Mouse (Mus musculus) embryonic facial prominence, embryonic 14.5 days (tissue): ENCODE results near the gene Cdh23. TPM values are rescaled to one million over a fixed set of nuclear protein-coding genes. Genes with fewer than 3 reads are reported as not detected.

Experiments
- ATAC-seq: fragments of 200-750 bp; cut with Nextera tagmentation; 2 replicates; pipeline ENCODE4 v1.8.0; 2017; ENCODE audit warnings: low read depth, moderate number of reproducible peaks, moderate TSS enrichment
- DNase-seq: peaks from one replicate; pipeline ENCODE4 v3.0.0-alpha.2; 2015; ENCODE audit warnings: low spot score
- H3K27ac ChIP-seq: fragments of 300-500 bp; sonication (generic); replicated peaks from 2 replicates; pipeline ENCODE4 v1.5.1; 2014; ENCODE audit warnings: low read depth, mild to moderate bottlenecking, low read length, moderate library complexity
- H3K27me3 ChIP-seq: fragments of 300-500 bp; sonication (generic); replicated peaks from 2 replicates; pipeline ENCODE4 v1.6.1; 2014; ENCODE audit warnings: low read length; ENCODE audit not compliant: control insufficient read depth, insufficient read depth
- H3K36me3 ChIP-seq: fragments of 300-500 bp; sonication (generic); 2 replicates; pipeline ENCODE4 v1.6.1; 2014; ENCODE audit warnings: low read length, mixed read lengths; ENCODE audit not compliant: control insufficient read depth, insufficient read depth
- H3K4me1 ChIP-seq: fragments of 300-500 bp; sonication (generic); 2 replicates; pipeline ENCODE4 v1.6.1; 2014; ENCODE audit warnings: antibody characterized with exemption, low read length; ENCODE audit not compliant: control insufficient read depth, insufficient read depth
- H3K4me2 ChIP-seq: fragments of 300-500 bp; sonication (generic); 2 replicates; pipeline ENCODE4 v1.6.1; 2014; ENCODE audit warnings: low read depth, mild to moderate bottlenecking, low read length, moderate library complexity, mixed read lengths
- H3K4me3 ChIP-seq: fragments of 300-500 bp; sonication (generic); 2 replicates; pipeline ENCODE4 v1.5.1; 2014; ENCODE audit warnings: low read depth, mild to moderate bottlenecking, low read length
- H3K9ac ChIP-seq: fragments of 300-500 bp; sonication (generic); 2 replicates; pipeline ENCODE4 v1.6.1; 2014; ENCODE audit warnings: low read depth, mild to moderate bottlenecking, low read length, moderate library complexity, mixed read lengths
- H3K9me3 ChIP-seq: fragments of 300-500 bp; sonication (generic); 2 replicates; pipeline ENCODE4 v1.6.1; 2016; ENCODE audit warnings: low read length; ENCODE audit not compliant: control insufficient read depth
- WGBS: fragments of 180-500 bp; shearing (Covaris S2); extraction: QIAGEN DNeasy Blood & Tissue Kit; methylation state at CpG from one replicate; pipeline ENCODE4 v1.1.7; 2014; 5-methylcytosine and 5-hydroxymethylcytosine counted together
- polyA plus RNA-seq: library from polyadenylated mRNA; unstranded; fragments of >200 nt; fragmentation: Nextera tagmentation; extraction: Ambion mirVana; gene quantifications from 2 replicates; pipeline ENCODE4 v1.2.1, GENCODE M21; 2014

The Cdh23 gene
- polyA plus RNA-seq, 1 experiment from 2014 or later, result 1.0 TPM

DNA sequence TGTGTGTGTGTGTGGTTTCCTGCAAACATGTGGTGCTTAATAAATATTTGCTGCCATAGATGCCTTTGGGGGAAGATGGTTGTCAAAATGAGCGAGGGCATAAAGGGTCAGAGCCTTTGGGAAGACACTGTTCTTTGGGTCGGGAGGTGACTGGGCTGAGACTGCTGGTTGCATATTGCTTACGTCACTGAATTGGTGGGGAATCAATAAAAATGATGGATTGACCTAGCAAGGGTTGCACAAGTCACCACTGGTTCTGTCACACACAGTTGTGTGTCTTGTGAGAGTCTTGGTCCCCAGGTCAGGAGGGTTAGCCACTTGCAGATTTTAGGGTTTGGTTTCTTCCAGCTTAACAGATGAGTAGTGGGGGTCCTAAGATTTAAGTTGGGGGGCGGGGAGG, 19.0 kb downstream of the Cdh23 start:
- ATAC-seq (no peak), DNase-seq (no peak)
- H3K4me3 ChIP-seq, result no peak overlapping the region
- 70% methylated on average over 4 of the region's 4 CpGs for WGBS
- H3K27me3 ChIP-seq, result no peaks in the 10 kb centered on the region
- no peak overlapping the region for H3K4me2 ChIP-seq
- H3K36me3 ChIP-seq, result no peaks in the 10 kb centered on the region
- no peaks in the 10 kb centered on the region for H3K9me3 ChIP-seq
- H3K9ac ChIP-seq, result no peak overlapping the region
- H3K27ac ChIP-seq, result no peak overlapping the region
- H3K4me1 ChIP-seq, result no peaks in the 10 kb centered on the region

DNA sequence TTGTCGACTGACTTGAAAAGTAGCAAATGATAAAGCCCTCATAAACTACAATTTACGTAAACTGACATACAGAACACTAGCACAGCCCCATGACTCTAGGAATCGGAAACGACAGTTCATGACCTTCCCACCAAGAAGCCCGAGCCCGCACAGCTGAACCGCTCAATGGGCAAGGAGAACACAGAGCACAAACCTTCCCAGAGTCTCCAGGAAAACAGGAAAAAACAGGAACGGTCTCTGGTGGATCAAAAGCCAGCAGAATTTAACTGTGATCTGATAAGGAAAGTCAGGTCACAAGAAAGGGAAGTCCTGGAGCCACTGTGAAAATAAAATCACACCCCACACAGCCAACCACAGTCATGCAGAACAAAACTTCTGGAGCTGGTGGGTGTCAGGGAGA, 26.1 kb downstream of the Cdh23 start:
- no peak for DNase-seq
- WGBS, result 65% methylated on average over 8 of the region's 8 CpGs
- H3K36me3 ChIP-seq, result no peaks in the 10 kb centered on the region
- H3K27ac ChIP-seq, result no peak overlapping the region
- no peak overlapping the region for H3K4me3 ChIP-seq
- H3K4me2 ChIP-seq, result no peak overlapping the region
- H3K4me1 ChIP-seq, result no peaks in the 10 kb centered on the region
- H3K9me3 ChIP-seq, result no peaks in the 10 kb centered on the region
- no peak overlapping the region for H3K9ac ChIP-seq
- no peaks in the 10 kb centered on the region for H3K27me3 ChIP-seq
- no peak for ATAC-seq

DNA sequence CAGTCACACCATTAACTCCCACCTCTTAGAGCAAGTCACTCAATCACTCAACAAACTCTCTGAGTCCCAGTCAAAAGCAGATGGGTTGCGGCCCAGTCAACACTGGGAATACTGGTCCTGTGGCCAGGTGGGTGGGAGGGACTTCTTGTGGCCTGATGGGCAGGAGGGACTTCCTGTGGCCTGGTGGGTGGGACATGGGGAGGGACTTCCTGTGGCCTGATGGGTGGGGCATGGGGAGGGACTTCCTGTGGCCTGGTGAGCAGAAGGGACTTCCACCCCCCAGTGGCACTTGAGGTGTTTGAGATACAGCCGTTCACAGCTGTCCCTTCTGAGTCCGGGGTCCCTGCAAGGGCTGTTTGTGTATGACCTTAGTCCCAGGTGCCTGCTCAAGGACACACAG, 27.7 kb downstream of the Cdh23 start:
- H3K4me2 ChIP-seq, result no peak overlapping the region
- 85% methylated on average over 3 of the region's 3 CpGs for WGBS

GRCm38 (mm10) chr10:60660986-60661385, 35.3 kb downstream of the Cdh23 start:
- Histone ChIP-seq H3K9me3 (no peaks in the 10 kb centered on the region), H3K4me2 (no peak overlapping the region), H3K4me3 (no peak overlapping the region), H3K4me1 (no peaks in the 10 kb centered on the region), H3K36me3 (no peaks in the 10 kb centered on the region), H3K9ac (no peak overlapping the region), H3K27me3 (no peaks in the 10 kb centered on the region), H3K27ac (no peak overlapping the region)
- ATAC-seq (no peak), DNase-seq (no peak)
- 79% methylated on average over 9 of the region's 9 CpGs for WGBS

More for the DNA sequence above, 27.7 kb downstream of the Cdh23 start:
- no peak for DNase-seq
- Histone ChIP-seq H3K9ac (no peak overlapping the region), H3K27ac (no peak overlapping the region), H3K36me3 (no peaks in the 10 kb centered on the region), H3K4me3 (no peak overlapping the region), H3K27me3 (no peaks in the 10 kb centered on the region), H3K4me1 (no peaks in the 10 kb centered on the region), H3K9me3 (no peaks in the 10 kb centered on the region)
- no peak for ATAC-seq

- no peak overlapping the region for H3K4me2 ChIP-seq
- H3K9me3 ChIP-seq, result no peaks in the 10 kb centered on the region
- no peak for ATAC-seq
- H3K4me3 ChIP-seq, result no peak overlapping the region
- no peaks in the 10 kb centered on the region for H3K36me3 ChIP-seq
- H3K4me1 ChIP-seq, result no peaks in the 10 kb centered on the region
- no peak overlapping the region for H3K9ac ChIP-seq
- H3K27ac ChIP-seq, result no peak overlapping the region
- WGBS, result 64% methylated on average over 15 of the region's 15 CpGs
- no peak for DNase-seq
- no peaks in the 10 kb centered on the region for H3K27me3 ChIP-seq
These were observed 36.8 kb downstream of the Cdh23 start for GRCm38 (mm10) chr10:60659450-60660020.

- DNase-seq (no peak), ATAC-seq (no peak)
- Histone ChIP-seq H3K4me2 (no peak overlapping the region), H3K27ac (no peak overlapping the region), H3K27me3 (no peaks in the 10 kb centered on the region), H3K9ac (no peak overlapping the region), H3K9me3 (no peaks in the 10 kb centered on the region), H3K4me1 (no peaks in the 10 kb centered on the region), H3K36me3 (no peaks in the 10 kb centered on the region), H3K4me3 (no peak overlapping the region)
- 90% methylated on average over 10 of the region's 10 CpGs for WGBS
These were observed 38.1 kb downstream of the Cdh23 start for GRCm38 (mm10) chr10:60658176-60658575.

- H3K27me3 ChIP-seq, result no peaks in the 10 kb centered on the region
- H3K36me3 ChIP-seq, result no peaks in the 10 kb centered on the region
- no peak for DNase-seq
- no peak overlapping the region for H3K4me2 ChIP-seq
- no peaks in the 10 kb centered on the region for H3K9me3 ChIP-seq
- 87% methylated on average over 4 of the region's 4 CpGs for WGBS
- no peak overlapping the region for H3K4me3 ChIP-seq
- H3K27ac ChIP-seq, result no peak overlapping the region
- no peaks in the 10 kb centered on the region for H3K4me1 ChIP-seq
- ATAC-seq, result no peak
- no peak overlapping the region for H3K9ac ChIP-seq
These were observed 42.6 kb downstream of the Cdh23 start for GRCm38 (mm10) chr10:60653675-60654074.

DNA sequence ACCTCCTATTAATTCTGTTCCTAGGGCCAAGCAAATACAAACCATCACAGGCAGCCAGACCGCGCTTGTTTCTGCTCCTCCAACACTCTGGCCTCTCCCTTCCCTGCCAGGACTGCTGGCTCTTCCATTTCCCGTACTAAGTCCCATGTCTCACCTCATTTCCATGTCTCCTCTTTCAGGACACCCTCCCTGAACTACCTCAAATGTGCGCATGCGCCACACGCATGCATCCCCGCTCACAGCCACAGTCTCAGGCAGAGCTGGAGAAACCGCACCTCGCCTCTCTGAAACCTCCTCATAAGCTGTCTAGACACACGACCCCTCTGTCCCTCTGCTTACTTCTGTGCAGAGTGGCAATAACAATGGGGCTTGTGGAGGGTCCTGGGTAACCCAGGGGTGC, 43.2 kb downstream of the Cdh23 start:
- WGBS, result 91% methylated on average over 10 of the region's 10 CpGs

GRCm38 (mm10) chr10:60644079-60644641, 52.1 kb downstream of the Cdh23 start:
- H3K4me3 ChIP-seq, result no peak overlapping the region
- H3K9me3 ChIP-seq, result no peaks in the 10 kb centered on the region
- no peak for DNase-seq
- no peak overlapping the region for H3K27ac ChIP-seq
- H3K9ac ChIP-seq, result no peak overlapping the region
- no peak for ATAC-seq
- 76% methylated on average over 14 of the region's 14 CpGs for WGBS
- H3K27me3 ChIP-seq, result no peaks in the 10 kb centered on the region
- H3K4me2 ChIP-seq, result no peak overlapping the region
- no peaks in the 10 kb centered on the region for H3K36me3 ChIP-seq
- no peaks in the 10 kb centered on the region for H3K4me1 ChIP-seq

More for the DNA sequence above, 43.2 kb downstream of the Cdh23 start:
- H3K4me2 ChIP-seq, result no peak overlapping the region
- DNase-seq, result no peak
- H3K9me3 ChIP-seq, result no peaks in the 10 kb centered on the region
- no peak overlapping the region for H3K4me3 ChIP-seq
- no peak for ATAC-seq
- no peak overlapping the region for H3K27ac ChIP-seq
- H3K27me3 ChIP-seq, result no peaks in the 10 kb centered on the region
- no peak overlapping the region for H3K9ac ChIP-seq
- no peaks in the 10 kb centered on the region for H3K36me3 ChIP-seq
- H3K4me1 ChIP-seq, result no peaks in the 10 kb centered on the region
